Mouse (Mus musculus) testis, adult 2 months (tissue): Measurements from ENCODE around the gene Clcn1.

Experiments used
- CTCF ChIP-seq: fragments of 200-500 bp; IDR thresholded peaks from 2 replicates; pipeline ENCODE4 v1.5.1; 2012; ENCODE audit warnings: low read depth, mild to moderate bottlenecking, inconsistent platforms, low read length, moderate library complexity; ENCODE audit not compliant: control insufficient read depth, insufficient read depth, insufficient replicate concordance
- POLR2A ChIP-seq: fragments of 200-500 bp; IDR thresholded peaks from 2 replicates; pipeline ENCODE4 v1.6.1; 2012; ENCODE audit warnings: low read depth, mild to moderate bottlenecking, inconsistent platforms, low read length, moderate library complexity; ENCODE audit not compliant: control insufficient read depth

DNA sequence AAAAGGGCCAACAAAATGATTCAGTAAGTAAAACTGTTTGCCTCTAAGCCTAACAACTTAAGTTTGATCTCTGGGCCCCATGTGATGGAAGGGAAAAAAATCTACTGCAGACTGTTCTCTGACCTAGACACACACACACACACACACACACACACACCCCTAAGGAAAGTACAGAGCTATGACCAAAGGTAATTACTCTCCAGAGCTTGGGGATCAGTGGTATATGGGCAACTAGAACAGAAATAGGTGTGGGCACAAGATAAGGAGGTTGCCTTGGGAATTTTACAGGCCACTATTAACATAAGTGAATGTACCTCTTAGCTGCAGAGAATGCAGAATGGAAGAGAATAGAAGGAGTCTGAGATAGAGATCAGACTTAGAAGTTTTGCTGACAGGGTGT, 1.1 kb downstream of the Clcn1 start:
- TF ChIP-seq POLR2A, result no peak
- TF ChIP-seq CTCF, result no peak
